Mouse (Mus musculus) embryonic fibroblast, embryonic 13.5 days (primary cell): Measurements from ENCODE around the gene Theg. TPM values are rescaled to one million over a fixed set of nuclear protein-coding genes. Genes with fewer than 3 reads are reported as not detected.

Experiments used
- H3K27ac ChIP-seq: 2 replicates; pipeline ENCODE4 v1.5.1; 2012; ENCODE audit warnings: low read length, control low read depth, inconsistent platforms; ENCODE audit not compliant: insufficient read depth
- H3K4me1 ChIP-seq: 2 replicates; pipeline ENCODE4 v1.6.1; 2011; ENCODE audit warnings: low read length; ENCODE audit not compliant: control insufficient read depth, insufficient read depth
- H3K4me3 ChIP-seq: 2 replicates; pipeline ENCODE4 v1.5.1; 2011; ENCODE audit warnings: mild to moderate bottlenecking, control low read depth, low read length; ENCODE audit not compliant: insufficient read depth
- CTCF ChIP-seq: IDR thresholded peaks from 2 replicates; pipeline ENCODE4 v1.5.1; 2011; ENCODE audit warnings: mild to moderate bottlenecking, control low read depth, low read length, moderate library complexity, borderline replicate concordance; ENCODE audit not compliant: insufficient read depth
- POLR2A ChIP-seq: IDR thresholded peaks from 2 replicates; pipeline ENCODE4 v1.6.1; 2011; ENCODE audit warnings: low read depth, mild to moderate bottlenecking, control low read depth, low read length, moderate library complexity
- polyA plus RNA-seq: library from polyadenylated mRNA; stranded (reverse); fragments of >200 nt; gene quantifications from 2 replicates; pipeline ENCODE4 v1.2.4, GENCODE M21; 2011; ENCODE audit warnings: low read depth; ENCODE audit not compliant: missing spikeins, insufficient read length

Theg gene
- not detected in 2 replicates for polyA plus RNA-seq

GRCm38 (mm10) chr10:79587061-79587751 lies at the start of gene Theg:
TSS of gene Theg (minus strand) at chr10:79587331.
- Histone ChIP-seq H3K4me3 (no peak within 1 kb of the TSS), H3K27ac (no peak within 1 kb of the TSS), H3K4me1 (no peaks in the 10 kb centered on the region)
- TF ChIP-seq CTCF (no peak), POLR2A (no peak)

GRCm38 (mm10) chr10:79636287-79636686 lies 49.2 kb upstream of the Theg start:
- TF ChIP-seq POLR2A (no peak), CTCF (no peak)
- Histone ChIP-seq H3K4me3 (no peak overlapping the region), H3K27ac (no peak overlapping the region), H3K4me1 (peaks cover 12% of the 10 kb centered on the region)

DNA sequence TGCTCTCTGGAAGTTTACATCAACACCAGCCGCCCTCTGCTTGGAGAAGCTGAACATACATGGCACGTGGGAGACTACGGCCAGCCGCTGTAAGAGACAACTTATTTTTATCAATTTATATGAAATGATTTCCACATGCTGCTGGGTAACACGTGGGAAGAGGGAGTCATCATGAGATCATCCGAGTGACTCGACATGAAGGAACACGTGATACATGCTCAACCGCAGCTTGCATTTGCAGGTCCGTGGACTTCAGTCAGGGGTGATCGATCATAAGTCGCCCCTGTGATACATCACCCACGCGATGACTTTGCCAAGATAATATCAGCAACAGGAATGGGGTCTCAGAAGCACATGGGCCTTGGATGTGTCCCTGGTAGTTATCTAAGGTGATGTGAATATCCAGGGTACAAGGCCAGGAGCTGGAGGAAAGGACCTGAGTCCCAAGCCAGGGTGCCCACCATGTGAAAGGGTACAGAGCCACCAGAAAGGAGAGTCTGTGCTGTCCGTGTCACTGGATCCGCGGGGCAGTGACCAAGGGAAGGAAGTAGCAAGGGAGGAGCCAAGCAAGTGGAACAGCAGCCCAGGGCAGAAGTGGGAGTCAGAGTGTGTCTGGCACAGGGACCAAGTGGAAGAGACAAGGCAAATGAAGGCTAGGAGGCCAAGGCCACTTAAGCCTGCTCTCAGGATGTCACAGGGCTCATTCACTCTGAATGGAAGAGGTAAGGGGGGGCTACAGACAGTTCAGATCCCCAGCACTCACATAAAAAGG lies 46.1 kb upstream of the Theg start:
- no peak for TF ChIP-seq CTCF
- no peak for TF ChIP-seq POLR2A
- Histone ChIP-seq H3K4me3 (no peak overlapping the region), H3K27ac (0 out of 2 replicates have a peak overlapping the region, but pooled peaks have one; percentile 32)

GRCm38 (mm10) chr10:79631432-79631831 lies 44.3 kb upstream of the Theg start:
- Histone ChIP-seq H3K27ac (no peak overlapping the region), H3K4me3 (no peak overlapping the region), H3K4me1 (peaks cover 9% of the 10 kb centered on the region)
- no peak for TF ChIP-seq POLR2A
- no peak for TF ChIP-seq CTCF

More for the DNA sequence above, 46.1 kb upstream of the Theg start:
- H3K4me1 ChIP-seq, result peaks cover 9% of the 10 kb centered on the region

- H3K27ac ChIP-seq, result no peak overlapping the region
- H3K4me1 ChIP-seq, result peaks cover 3% of the 10 kb centered on the region; the same call in 1 of the 2 replicates
- TF ChIP-seq CTCF (no peak), POLR2A (no peak)
- no peak overlapping the region for H3K4me3 ChIP-seq
Measured at GRCm38 (mm10) chr10:79628377-79628776, 41.2 kb upstream of the Theg start.

DNA sequence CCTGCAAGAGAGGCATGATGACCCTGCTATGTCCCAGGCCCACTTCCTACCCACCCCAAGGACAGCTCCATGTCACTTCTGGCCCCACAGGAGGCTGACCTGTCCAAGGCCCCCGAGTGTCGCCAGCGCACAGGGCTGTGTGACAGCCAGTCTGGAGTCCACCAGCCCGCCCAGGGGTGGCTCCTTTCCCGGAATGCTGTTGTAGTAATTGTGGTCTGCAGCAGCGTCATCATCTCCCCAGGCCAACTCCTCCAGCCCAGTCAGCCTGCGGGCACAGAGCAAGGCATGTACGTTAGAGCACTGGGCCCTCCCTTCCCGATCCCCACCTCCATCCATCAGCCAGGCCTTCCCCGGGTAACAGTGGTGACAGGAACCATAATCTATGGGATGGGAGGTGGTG lies 39.0 kb upstream of the Theg start:
- no peak overlapping the region for H3K4me3 ChIP-seq
- no peak overlapping the region for H3K27ac ChIP-seq
- no peaks in the 10 kb centered on the region for H3K4me1 ChIP-seq
- TF ChIP-seq POLR2A (no peak), CTCF (no peak)

DNA sequence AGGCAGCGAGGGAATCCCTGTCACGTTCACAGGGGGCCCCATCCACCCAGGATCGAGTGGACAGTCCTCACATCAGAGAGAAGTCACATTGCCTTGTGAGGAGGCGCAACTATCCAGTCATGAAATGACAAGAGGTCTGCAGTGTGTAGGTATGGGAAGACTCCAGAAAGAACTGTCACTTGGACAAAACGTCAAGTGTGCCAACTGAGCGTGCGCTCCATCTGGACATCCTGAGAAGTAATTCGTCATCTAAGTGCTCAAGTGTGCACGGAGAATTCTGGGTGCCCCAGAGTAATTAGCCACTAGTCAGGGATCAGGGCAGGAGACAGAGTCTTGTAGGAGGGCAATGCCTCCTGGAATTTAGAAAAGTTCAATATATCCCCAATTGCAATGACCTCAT lies 38.3 kb upstream of the Theg start:
- no peak overlapping the region for H3K27ac ChIP-seq
- TF ChIP-seq CTCF, result no peak
- no peak for TF ChIP-seq POLR2A
- no peak overlapping the region for H3K4me3 ChIP-seq
- H3K4me1 ChIP-seq, result no peaks in the 10 kb centered on the region

DNA sequence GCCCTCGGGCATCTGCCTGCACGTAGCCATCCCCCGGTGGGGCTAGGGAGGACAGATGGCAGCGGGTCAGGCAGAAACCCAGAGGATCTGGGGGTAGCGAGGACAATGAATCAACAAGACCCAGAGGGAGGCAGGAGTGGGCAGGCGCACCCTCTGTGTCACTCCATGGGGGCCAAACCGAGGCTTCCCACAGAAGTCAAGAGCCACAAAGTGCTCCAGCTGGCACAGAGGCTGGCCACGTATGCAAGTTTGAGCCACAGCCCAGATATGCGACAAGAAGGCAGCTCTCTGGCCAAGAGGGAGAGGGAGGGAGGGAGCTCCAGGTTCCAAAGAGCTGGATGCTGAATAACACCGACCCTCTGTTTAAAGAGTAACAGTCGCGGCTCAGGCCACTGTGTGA lies 36.8 kb upstream of the Theg start:
- TF ChIP-seq CTCF, result no peak
- no peak for TF ChIP-seq POLR2A
- no peaks in the 10 kb centered on the region for H3K4me1 ChIP-seq
- no peak overlapping the region for H3K27ac ChIP-seq
- H3K4me3 ChIP-seq, result no peak overlapping the region

DNA sequence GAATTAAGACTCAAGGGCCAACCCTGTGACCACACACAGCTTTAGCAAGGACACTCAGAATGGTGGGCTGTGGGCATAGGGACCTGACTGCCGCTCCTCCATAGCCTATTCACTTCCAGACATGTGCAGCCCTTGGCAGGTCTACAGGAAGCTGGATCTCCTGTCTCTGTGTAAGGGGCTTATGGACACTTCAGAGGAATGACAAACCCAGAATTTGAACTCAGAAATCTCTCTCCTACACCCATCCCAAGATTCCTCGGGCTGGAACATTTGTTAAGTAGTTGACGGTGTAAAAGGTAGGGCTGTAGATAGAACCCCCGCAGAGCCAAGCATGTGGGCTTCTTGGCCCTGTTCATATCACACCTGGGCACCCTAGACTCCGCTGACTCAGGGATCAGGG lies 29.2 kb upstream of the Theg start:
- H3K27ac ChIP-seq, result no peak overlapping the region
- H3K4me1 ChIP-seq, result no peaks in the 10 kb centered on the region
- H3K4me3 ChIP-seq, result no peak overlapping the region
- no peak for TF ChIP-seq POLR2A

GRCm38 (mm10) chr10:79615860-79616259 lies 28.7 kb upstream of the Theg start:
- TF ChIP-seq POLR2A (no peak), CTCF (no peak)
- H3K27ac ChIP-seq, result no peak overlapping the region

More at GRCm38 (mm10) chr10:79615860-79616259, 28.7 kb upstream of the Theg start:
- no peaks in the 10 kb centered on the region for H3K4me1 ChIP-seq
- H3K4me3 ChIP-seq, result no peak overlapping the region
